Mouse (Mus musculus) midbrain, postnatal 0 days (tissue): ENCODE results near the gene Gm973. TPM values are rescaled to one million over a fixed set of nuclear protein-coding genes. Genes with fewer than 3 reads are reported as not detected.

ENCODE experiments used
- ATAC-seq: fragments of 200-750 bp; cut with Nextera tagmentation; 2 replicates; pipeline ENCODE4 v1.8.0; 2017; ENCODE audit warnings: moderate number of reproducible peaks, mild to moderate bottlenecking, moderate TSS enrichment, moderate library complexity; ENCODE audit not compliant: low FRiP score
- DNase-seq: peaks from one replicate; pipeline ENCODE4 v3.0.0-alpha.2; 2015; ENCODE audit warnings: low spot score
- H3K27ac ChIP-seq: fragments of 300-500 bp; sonication (generic); 2 replicates; pipeline ENCODE4 v1.5.1; 2014; ENCODE audit warnings: low read depth, mild to moderate bottlenecking, low read length, mixed read lengths
- H3K27me3 ChIP-seq: fragments of 300-500 bp; sonication (generic); 2 replicates; pipeline ENCODE4 v1.6.1; 2014; ENCODE audit warnings: low read length, control low read depth, mixed read lengths; ENCODE audit not compliant: insufficient read depth
- H3K36me3 ChIP-seq: fragments of 300-500 bp; sonication (generic); 2 replicates; pipeline ENCODE4 v1.6.1; 2014; ENCODE audit warnings: low read length, control low read depth, mixed read lengths; ENCODE audit not compliant: insufficient read depth
- H3K4me1 ChIP-seq: fragments of 300-500 bp; sonication (generic); 2 replicates; pipeline ENCODE4 v1.6.1; 2014; ENCODE audit warnings: mild to moderate bottlenecking, control low read depth, antibody characterized with exemption, low read length, mixed read lengths; ENCODE audit not compliant: insufficient read depth
- H3K4me2 ChIP-seq: fragments of 300-500 bp; sonication (generic); 2 replicates; pipeline ENCODE4 v1.6.1; 2014; ENCODE audit warnings: low read depth, mild to moderate bottlenecking, low read length, mixed read lengths; ENCODE audit not compliant: poor library complexity, severe bottlenecking
- H3K4me3 ChIP-seq: fragments of 300-500 bp; sonication (generic); 2 replicates; pipeline ENCODE4 v1.5.1; 2014; ENCODE audit warnings: low read depth, mild to moderate bottlenecking, low read length, moderate library complexity
- H3K9ac ChIP-seq: fragments of 300-500 bp; sonication (generic); replicated peaks from 2 replicates; pipeline ENCODE4 v1.6.1; 2014; ENCODE audit warnings: mild to moderate bottlenecking, low read length, moderate library complexity, mixed read lengths; ENCODE audit not compliant: poor library complexity, severe bottlenecking
- H3K9me3 ChIP-seq: fragments of 300-500 bp; sonication (generic); 2 replicates; pipeline ENCODE4 v1.6.1; 2016; ENCODE audit warnings: low read length, control low read depth
- CTCF ChIP-seq: IDR thresholded peaks from 2 replicates; pipeline ENCODE4 v1.5.1; 2016; ENCODE audit warnings: antibody characterized with exemption, mild to moderate bottlenecking
- WGBS: fragments of 180-500 bp; shearing (Covaris S2); extraction: QIAGEN DNeasy Blood & Tissue Kit; methylation state at CpG from one replicate; pipeline ENCODE4 v1.1.7; 2014; 5-methylcytosine and 5-hydroxymethylcytosine counted together
- polyA plus RNA-seq: library from polyadenylated mRNA; unstranded; fragments of >200 nt; fragmentation: Nextera tagmentation; extraction: Ambion mirVana; gene quantifications from 2 replicates; pipeline ENCODE4 v1.2.1, GENCODE M21; 2015
- total RNA-seq: library from RNA; depleted of rRNA; stranded (reverse); fragments of >200 nt; gene quantifications from 2 replicates; pipeline ENCODE4 v1.2.3, GENCODE M21; 2014

The Gm973 gene
- total and polyA plus RNA-seq, 2 experiments from 2014 or later: 7.5 to 15.0 TPM

GRCm38 (mm10) chr1:59608125-59608762 is 92.2 kb downstream of the Gm973 start:
- Histone ChIP-seq H3K9me3 (no peaks in the 10 kb centered on the region), H3K4me1 (no peaks in the 10 kb centered on the region), H3K27ac (no peak overlapping the region), H3K36me3 (no peaks in the 10 kb centered on the region), H3K9ac (no peak overlapping the region), H3K27me3 (no peaks in the 10 kb centered on the region), H3K4me2 (no peak overlapping the region), H3K4me3 (no peak overlapping the region)
- WGBS: 90% methylated on average over 7 of the region's 7 CpGs
- DNase-seq: no peak
- no peak for TF ChIP-seq CTCF
- ATAC-seq: no peak

GRCm38 (mm10) chr1:59608920-59609319 is 92.9 kb downstream of the Gm973 start:
- 64% methylated on average over 5 of the region's 5 CpGs for WGBS
- Histone ChIP-seq H3K4me1 (no peaks in the 10 kb centered on the region), H3K9ac (no peak overlapping the region), H3K27ac (no peak overlapping the region), H3K4me2 (no peak overlapping the region), H3K9me3 (no peaks in the 10 kb centered on the region), H3K27me3 (no peaks in the 10 kb centered on the region), H3K36me3 (no peaks in the 10 kb centered on the region), H3K4me3 (no peak overlapping the region)
- no peak for DNase-seq
- TF ChIP-seq CTCF: peak; percentile 13; the same call in 1 of the 2 replicates
- ATAC-seq: no peak

GRCm38 (mm10) chr1:59609458-59609857 is 93.4 kb downstream of the Gm973 start:
- WGBS: 83% methylated on average over 4 of the region's 4 CpGs
- ATAC-seq (no peak), DNase-seq (no peak)
- Histone ChIP-seq H3K36me3 (no peaks in the 10 kb centered on the region), H3K4me2 (no peak overlapping the region), H3K4me3 (no peak overlapping the region), H3K4me1 (no peaks in the 10 kb centered on the region), H3K9me3 (no peaks in the 10 kb centered on the region), H3K9ac (no peak overlapping the region), H3K27ac (no peak overlapping the region), H3K27me3 (no peaks in the 10 kb centered on the region)
- TF ChIP-seq CTCF: peak; percentile 43

- Histone ChIP-seq H3K27me3 (no peaks in the 10 kb centered on the region), H3K4me1 (no peaks in the 10 kb centered on the region), H3K27ac (no peak overlapping the region), H3K4me3 (no peak overlapping the region), H3K36me3 (no peaks in the 10 kb centered on the region), H3K9ac (no peak overlapping the region), H3K4me2 (no peak overlapping the region), H3K9me3 (no peaks in the 10 kb centered on the region)
- TF ChIP-seq CTCF: no peak
- ATAC-seq: no peak
- 87% methylated on average over 10 of the region's 10 CpGs for WGBS
- no peak for DNase-seq
These were observed 93.8 kb downstream of the Gm973 start for GRCm38 (mm10) chr1:59609896-59610295.

GRCm38 (mm10) chr1:59610929-59611328 is 94.9 kb downstream of the Gm973 start:
- H3K4me1 ChIP-seq: no peaks in the 10 kb centered on the region
- no peaks in the 10 kb centered on the region for H3K36me3 ChIP-seq
- no peak overlapping the region for H3K9ac ChIP-seq
- WGBS: 87% methylated on average over 3 of the region's 3 CpGs
- no peak overlapping the region for H3K4me2 ChIP-seq
- no peaks in the 10 kb centered on the region for H3K27me3 ChIP-seq
- H3K4me3 ChIP-seq: no peak overlapping the region
- DNase-seq (no peak), ATAC-seq (no peak)
- H3K9me3 ChIP-seq: no peaks in the 10 kb centered on the region
- peak; percentile 39 for TF ChIP-seq CTCF
- H3K27ac ChIP-seq: no peak overlapping the region

GRCm38 (mm10) chr1:59613795-59614194 is 97.7 kb downstream of the Gm973 start:
- no peak overlapping the region for H3K9ac ChIP-seq
- peak; percentile 51 for DNase-seq
- H3K4me3 ChIP-seq: no peak overlapping the region
- no peaks in the 10 kb centered on the region for H3K4me1 ChIP-seq
- no peaks in the 10 kb centered on the region for H3K9me3 ChIP-seq
- no peaks in the 10 kb centered on the region for H3K27me3 ChIP-seq
- H3K27ac ChIP-seq: no peak overlapping the region
- H3K4me2 ChIP-seq: no peak overlapping the region
- TF ChIP-seq CTCF: peak; percentile 71
- 55% methylated on average over 6 of the region's 6 CpGs for WGBS
- no peaks in the 10 kb centered on the region for H3K36me3 ChIP-seq
- ATAC-seq: no peak
